Mouse (Mus musculus) neural tube, embryonic 14.5 days (tissue): ENCODE measurements around the gene Map2k7. TPM values are rescaled to one million over a fixed set of nuclear protein-coding genes. Genes with fewer than 3 reads are reported as not detected.
A peak's percentile ranks its signal among the peaks of the same experiment; 100 is the strongest.

Source experiments
- ATAC-seq: fragments of 200-750 bp; cut with Nextera tagmentation; 2 replicates; pipeline ENCODE4 v1.8.0; 2017; ENCODE audit warnings: low read depth, mild to moderate bottlenecking, moderate TSS enrichment, moderate library complexity
- H3K27ac ChIP-seq: fragments of 300-500 bp; sonication (generic); 2 replicates; pipeline ENCODE4 v1.5.1; 2014; ENCODE audit warnings: low read depth, mild to moderate bottlenecking, control low read depth, low read length, moderate library complexity, mixed read lengths
- H3K27me3 ChIP-seq: fragments of 300-500 bp; sonication (generic); 2 replicates; pipeline ENCODE4 v1.6.1; 2014; ENCODE audit warnings: low read length; ENCODE audit not compliant: control insufficient read depth, insufficient read depth
- H3K36me3 ChIP-seq: fragments of 300-500 bp; sonication (generic); 2 replicates; pipeline ENCODE4 v1.6.1; 2014; ENCODE audit warnings: low read length, mixed read lengths; ENCODE audit not compliant: control insufficient read depth, insufficient read depth
- H3K4me1 ChIP-seq: fragments of 300-500 bp; sonication (generic); 2 replicates; pipeline ENCODE4 v1.6.1; 2014; ENCODE audit warnings: low read length; ENCODE audit not compliant: control insufficient read depth, insufficient read depth
- H3K4me2 ChIP-seq: fragments of 300-500 bp; sonication (generic); 2 replicates; pipeline ENCODE4 v1.6.1; 2014; ENCODE audit warnings: mild to moderate bottlenecking, low read depth, low read length, control low read depth
- H3K4me3 ChIP-seq: fragments of 300-500 bp; sonication (generic); 2 replicates; pipeline ENCODE4 v1.5.1; 2014; ENCODE audit warnings: low read depth, low read length, control low read depth, mixed read lengths
- H3K9ac ChIP-seq: fragments of 300-500 bp; sonication (generic); replicated peaks from 2 replicates; pipeline ENCODE4 v1.6.1; 2014; ENCODE audit warnings: low read depth, mild to moderate bottlenecking, control low read depth, low read length, mixed read lengths
- H3K9me3 ChIP-seq: fragments of 300-500 bp; sonication (generic); 2 replicates; pipeline ENCODE4 v1.6.1; 2016; ENCODE audit warnings: low read length; ENCODE audit not compliant: control insufficient read depth
- WGBS: fragments of 180-500 bp; shearing (Covaris S2); extraction: QIAGEN DNeasy Blood & Tissue Kit; methylation state at CpG from one replicate; pipeline ENCODE4 v1.1.7; 2014; 5-methylcytosine and 5-hydroxymethylcytosine counted together
- polyA plus RNA-seq: library from polyadenylated mRNA; unstranded; fragments of >200 nt; fragmentation: Nextera tagmentation; extraction: Ambion mirVana; gene quantifications from 2 replicates; pipeline ENCODE4 v1.2.1, GENCODE M21; 2014

The Map2k7 gene
- polyA plus RNA-seq, 1 experiment from 2014 or later: 22.1 TPM

DNA sequence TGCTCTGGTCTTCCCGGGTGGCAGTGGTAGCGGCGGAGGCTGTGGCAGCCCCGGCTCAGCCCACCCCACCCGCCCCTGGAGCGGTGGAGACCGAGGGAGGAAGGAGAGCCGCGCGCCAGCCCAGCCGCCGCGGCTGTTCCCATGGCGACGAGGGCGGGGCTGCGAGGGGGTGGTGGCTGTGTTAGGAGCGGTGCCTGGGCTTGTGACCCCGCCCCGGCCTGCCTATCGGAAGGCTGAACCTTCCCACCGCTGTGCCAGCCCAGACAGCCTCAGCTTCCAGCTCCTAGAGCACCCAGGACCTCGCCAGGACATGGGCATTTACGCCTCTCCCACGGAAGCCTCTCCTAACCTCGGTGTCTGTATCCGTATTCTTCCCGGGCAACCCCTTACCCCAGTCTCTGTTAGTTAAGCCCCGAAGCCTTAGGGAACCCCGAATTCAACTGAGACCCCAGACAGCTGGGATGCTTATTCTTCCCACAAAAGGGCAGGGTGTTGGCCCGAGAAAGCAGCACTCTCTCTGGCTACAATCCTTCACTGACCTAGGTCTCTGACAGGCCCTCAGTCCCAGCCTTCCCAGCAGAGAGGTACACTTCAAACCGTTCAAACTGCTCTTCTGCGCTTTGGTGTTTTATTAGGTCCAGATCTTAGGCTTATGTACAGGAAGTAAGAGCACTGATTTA is 20.7 kb downstream of the Map2k7 start, which contains the start of gene Ctxn1:
Ctxn1 (minus strand) TSS at position 150 of the 680 bp plus-strand sequence.
- Histone ChIP-seq H3K27ac (peak within 1 kb of the TSS; percentile 94), H3K36me3 (peaks cover 27% of the 10 kb centered on the region), H3K4me3 (peak within 1 kb of the TSS; percentile 87), H3K9ac (peak within 1 kb of the TSS; percentile 97), H3K4me1 (peaks cover 26% of the 10 kb centered on the region), H3K27me3 (no peaks in the 10 kb centered on the region), H3K4me2 (peak within 1 kb of the TSS; percentile 65), H3K9me3 (no peaks in the 10 kb centered on the region)
- 7% methylated on average over 27 of the region's 33 CpGs for WGBS
- peak; percentile 88 for ATAC-seq

- Histone ChIP-seq H3K27ac (peak overlapping the region; percentile 94), H3K4me1 (peaks cover 24% of the 10 kb centered on the region), H3K27me3 (no peaks in the 10 kb centered on the region), H3K9ac (no peak overlapping the region; the same call in 1 of the 2 replicates), H3K4me3 (no peak overlapping the region), H3K4me2 (no peak overlapping the region; the same call in 1 of the 2 replicates), H3K36me3 (peaks cover 30% of the 10 kb centered on the region), H3K9me3 (no peaks in the 10 kb centered on the region)
- no peak for ATAC-seq
- WGBS: 81% methylated on average over 4 of the region's 4 CpGs
Measured at GRCm38 (mm10) chr8:4259805-4260170, 21.2 kb downstream of the Map2k7 start.

DNA sequence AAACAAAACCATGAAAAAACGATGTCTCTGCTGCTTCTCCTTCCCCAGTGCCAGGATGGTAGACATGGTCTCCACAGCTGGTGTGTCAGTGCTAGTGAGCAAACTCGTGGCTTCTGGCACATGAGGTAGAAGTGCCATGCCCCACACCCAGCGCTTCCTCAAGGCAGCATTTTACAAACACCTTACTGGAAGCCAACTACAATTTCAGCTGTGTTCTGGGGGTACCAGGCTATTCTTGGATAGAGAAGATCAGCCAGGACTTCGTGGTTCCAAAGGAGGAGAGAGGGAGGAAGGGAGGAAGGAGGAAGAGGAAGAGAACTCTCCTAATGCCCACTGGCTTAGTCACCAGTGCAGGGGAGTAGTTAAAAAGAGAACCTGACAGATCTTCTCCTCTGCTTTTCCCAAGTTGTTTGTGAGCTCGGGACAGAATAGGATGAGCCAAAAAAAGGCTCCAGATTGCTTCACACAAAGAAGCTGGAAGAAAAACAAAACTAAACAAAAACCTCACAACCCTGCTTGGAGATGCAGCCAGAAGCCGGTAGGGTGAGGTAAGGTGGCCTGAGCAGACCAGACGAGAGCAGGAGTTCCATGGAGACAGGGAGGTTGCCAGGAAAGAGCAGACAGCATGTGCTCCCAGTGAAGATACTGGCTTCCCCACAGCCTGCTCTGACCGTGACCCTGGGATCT is 24.7 kb downstream of the Map2k7 start:
- no peak overlapping the region for H3K27ac ChIP-seq
- no peak for ATAC-seq
- H3K4me2 ChIP-seq: no peak overlapping the region
- H3K4me1 ChIP-seq: peaks cover 9% of the 10 kb centered on the region
- H3K36me3 ChIP-seq: peaks cover 45% of the 10 kb centered on the region
- H3K9me3 ChIP-seq: no peaks in the 10 kb centered on the region
- H3K27me3 ChIP-seq: no peaks in the 10 kb centered on the region
- H3K4me3 ChIP-seq: no peak overlapping the region
- WGBS: 94% methylated on average over 8 of the region's 8 CpGs
- H3K9ac ChIP-seq: no peak overlapping the region

DNA sequence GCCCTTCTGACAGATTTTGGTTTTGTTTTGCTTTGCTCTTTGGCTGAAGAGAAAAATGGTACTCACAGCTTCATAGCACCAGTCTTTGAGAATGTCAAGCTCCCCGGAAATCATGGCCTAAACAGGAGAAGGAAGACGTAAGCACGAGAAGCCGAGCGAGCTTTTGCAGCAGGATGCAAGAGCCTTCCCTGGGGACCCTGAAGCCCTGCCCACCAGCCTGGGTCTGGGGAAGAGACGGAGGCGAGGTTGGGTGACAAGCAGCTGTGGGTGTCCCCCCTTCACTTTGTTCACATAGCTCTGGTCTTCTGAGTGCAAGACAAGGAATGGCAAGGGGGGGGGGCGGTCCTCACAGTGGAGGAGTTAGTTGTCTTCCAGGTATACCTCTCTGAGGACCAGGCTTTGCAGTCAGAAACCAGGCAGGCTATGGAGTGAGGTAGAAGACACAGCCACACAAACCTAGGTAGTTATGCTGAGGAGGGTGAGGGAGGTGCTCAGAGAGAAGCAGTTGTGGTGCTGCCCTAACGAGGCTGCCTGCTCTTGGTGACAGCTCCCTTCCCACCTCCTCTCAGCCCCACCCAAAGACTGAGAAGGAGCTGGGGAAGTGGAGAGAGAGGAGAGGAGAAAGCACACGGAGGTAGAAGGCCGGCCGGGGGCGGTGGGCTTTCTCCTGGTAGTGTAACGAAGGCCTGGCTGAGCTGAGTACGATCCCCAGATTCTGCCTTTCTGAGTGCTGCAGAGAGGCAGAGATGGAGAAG is 26.8 kb downstream of the Map2k7 start:
- ATAC-seq: no peak
- Histone ChIP-seq H3K27me3 (no peaks in the 10 kb centered on the region), H3K4me3 (no peak overlapping the region), H3K4me2 (no peak overlapping the region), H3K9me3 (no peaks in the 10 kb centered on the region), H3K4me1 (no peaks in the 10 kb centered on the region), H3K27ac (no peak overlapping the region), H3K36me3 (peaks cover 60% of the 10 kb centered on the region), H3K9ac (no peak overlapping the region)
- WGBS: 94% methylated on average over 15 of the region's 15 CpGs

DNA sequence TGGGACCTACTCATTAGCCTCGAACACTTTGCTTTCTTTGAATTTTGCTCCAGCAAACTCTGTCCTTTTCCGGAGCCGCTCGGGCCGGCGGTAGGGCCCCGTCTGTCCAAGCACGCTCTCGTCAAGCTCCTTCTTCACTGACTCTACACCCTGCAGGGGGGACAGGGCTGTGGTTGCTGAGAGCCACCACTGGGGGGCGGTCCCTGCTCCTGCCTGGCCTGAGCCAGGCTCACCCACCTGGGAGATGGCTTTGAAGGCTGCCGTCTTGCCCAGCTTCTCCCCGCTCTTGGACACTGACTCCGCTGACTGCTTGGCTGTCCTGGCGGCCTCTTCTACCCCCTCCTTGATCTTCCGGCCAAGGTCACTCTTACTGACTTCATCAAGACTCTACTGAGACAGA is 29.1 kb downstream of the Map2k7 start:
- Histone ChIP-seq H3K4me3 (no peak overlapping the region), H3K9ac (no peak overlapping the region), H3K4me1 (no peaks in the 10 kb centered on the region), H3K4me2 (no peak overlapping the region), H3K27me3 (no peaks in the 10 kb centered on the region), H3K36me3 (peaks cover 49% of the 10 kb centered on the region), H3K9me3 (no peaks in the 10 kb centered on the region), H3K27ac (no peak overlapping the region)
- ATAC-seq: peak; percentile 55; the same call in 1 of the 2 replicates
- 78% methylated on average over 15 of the region's 15 CpGs for WGBS

DNA sequence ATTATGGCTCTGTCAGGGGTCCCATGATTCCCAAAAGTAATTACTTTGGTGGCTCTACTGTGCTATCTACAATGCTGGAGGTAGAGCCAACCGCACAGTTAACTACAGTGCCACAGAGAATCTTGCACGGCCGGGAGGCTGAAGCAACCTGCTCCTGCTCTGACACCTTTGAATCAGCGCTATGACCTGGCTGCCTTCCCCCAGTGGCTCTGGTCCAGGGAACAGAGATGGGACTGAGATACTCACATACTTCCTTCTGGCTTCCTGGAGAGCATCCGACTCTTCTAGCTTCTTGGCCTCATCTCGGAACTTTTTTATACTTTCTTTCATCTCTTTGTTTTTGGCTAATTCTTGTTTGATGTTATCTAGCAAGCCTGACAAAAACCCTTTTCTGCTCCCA is 31.1 kb downstream of the Map2k7 start:
- Histone ChIP-seq H3K27me3 (no peaks in the 10 kb centered on the region), H3K9ac (no peak overlapping the region), H3K4me3 (no peak overlapping the region), H3K9me3 (no peaks in the 10 kb centered on the region), H3K4me2 (no peak overlapping the region), H3K4me1 (no peaks in the 10 kb centered on the region), H3K36me3 (peaks cover 47% of the 10 kb centered on the region), H3K27ac (no peak overlapping the region)
- 92% methylated on average over 6 of the region's 6 CpGs for WGBS
- no peak for ATAC-seq

- peak; percentile 97 for ATAC-seq
- H3K9ac ChIP-seq: peak within 1 kb of the TSS; percentile 74
- H3K9me3 ChIP-seq: no peaks in the 10 kb centered on the region
- no peaks in the 10 kb centered on the region for H3K27me3 ChIP-seq
- peaks cover 5% of the 10 kb centered on the region for H3K4me1 ChIP-seq
- peak within 1 kb of the TSS; percentile 82 for H3K27ac ChIP-seq
- WGBS: under 1% methylated on average over 39 of the region's 39 CpGs
- peak within 1 kb of the TSS; percentile 83 for H3K4me2 ChIP-seq
- peak within 1 kb of the TSS; percentile 76 for H3K4me3 ChIP-seq
- H3K36me3 ChIP-seq: peaks cover 6% of the 10 kb centered on the region; the same call in 1 of the 2 replicates
Measured at GRCm38 (mm10) chr8:4275275-4276110, 37.0 kb downstream of the Map2k7 start, which contains the start of gene Timm44. Gene Timm44, minus strand, starts transcription at chr8:4275913.

- ATAC-seq: no peak; the same call in 1 of the 2 replicates
- peak overlapping the region; percentile 76 for H3K4me3 ChIP-seq
- no peaks in the 10 kb centered on the region for H3K27me3 ChIP-seq
- H3K9me3 ChIP-seq: no peaks in the 10 kb centered on the region
- H3K27ac ChIP-seq: peak overlapping the region; percentile 82
- H3K9ac ChIP-seq: peak overlapping the region; percentile 74
- peak overlapping the region; percentile 83 for H3K4me2 ChIP-seq
- 26% methylated on average over 9 of the region's 9 CpGs for WGBS
- peaks cover 6% of the 10 kb centered on the region; the same call in 1 of the 2 replicates for H3K36me3 ChIP-seq
- peaks cover 5% of the 10 kb centered on the region for H3K4me1 ChIP-seq
Measured at GRCm38 (mm10) chr8:4276111-4276465, 37.5 kb downstream of the Map2k7 start.
